In genomic region chr7:45149545-45149944, GRCm38 (mm10) we compare ENCODE assay signal across 11 mouse cellular contexts. TPM values are rescaled to one million over a fixed set of nuclear protein-coding genes. Genes with fewer than 3 reads are reported as not detected.
DNase-seq lines count a peak whose midpoint lies in the region; TF ChIP-seq lines count a peak whose summit lies in the region.
"Had no signal": no experiment of that assay in that cellular context is flagged by ENCODE, and none has a peak within 500 bp of the region (broad histone marks: within the 10 kb centered on the region; RNA-seq: fewer than 3 reads in every experiment).

No protein-coding gene starts in this region.

- H3K4me1 ChIP-seq in heart, embryonic 10.5 days, result peaks cover 27% of the 10 kb centered on the region; the same call in 1 of the 2 replicates
- H3K4me1 ChIP-seq in spleen, adult 2 months (ENCODE audit: control insufficient read depth, insufficient read depth, insufficient read length), result no peaks in the 10 kb centered on the region
- H3K4me1 ChIP-seq in limb, embryonic 10.5 days, result peaks cover 37% of the 10 kb centered on the region

- no peaks in the 10 kb centered on the region for H3K27me3 ChIP-seq in heart, embryonic 10.5 days (ENCODE audit: insufficient read depth, poor library complexity, severe bottlenecking)
- H3K27me3 ChIP-seq in spleen, adult 2 months (ENCODE audit: control insufficient read depth, insufficient read depth, low read length), result no peaks in the 10 kb centered on the region
- no peaks in the 10 kb centered on the region for H3K27me3 ChIP-seq in limb, embryonic 10.5 days (ENCODE audit: low read depth, poor library complexity, severe bottlenecking)
- H3K27me3 ChIP-seq: Patski had no signal

- no peak for TF ChIP-seq POLR2A in spleen, adult 2 months (IDR thresholded peaks at IDR 0.05; ENCODE audit: low read depth, low read length)

- H3K9me3 ChIP-seq in heart, embryonic 10.5 days, result no peaks in the 10 kb centered on the region
- H3K9me3 ChIP-seq in limb, embryonic 10.5 days (replicated peaks), result no peaks in the 10 kb centered on the region

- 60% methylated on average over 6 of the region's 6 CpGs for WGBS in heart, embryonic 10.5 days
- 90% methylated on average over 6 of the region's 6 CpGs for WGBS in spleen, adult 2 months
- 70% methylated on average over 6 of the region's 6 CpGs for WGBS in limb, embryonic 10.5 days

- DNase-seq in heart, adult 11 months, result peak; percentile 98
- DNase-seq in heart, embryonic 10.5 days (ENCODE audit: low spot score), result no peak
- no peak for DNase-seq in spleen, adult 2 months (ENCODE audit: low read depth in 1 of 2, low spot score in 2 of 2)
- no peak for DNase-seq in spleen, postnatal 4 days (ENCODE audit: low spot score in 2 of 2)
- DNase-seq in limb, embryonic 10.5 days (ENCODE audit: low spot score), result no peak
- DNase-seq in layer of hippocampus, adult 9-10 months (ENCODE audit: low spot score), result no peak
- DNase-seq in layer of hippocampus, adult 9-11 months, result no peak
- DNase-seq in spleen, postnatal 14 days (ENCODE audit: low spot score in 2 of 2), result no peak
- DNase-seq: cerebellum, adult 2 months; midbrain, embryonic 14.5 days had no signal

- H3K36me3 ChIP-seq in heart, embryonic 10.5 days, result peaks cover 36% of the 10 kb centered on the region
- H3K36me3 ChIP-seq in spleen, adult 2 months (ENCODE audit: control insufficient read depth, insufficient read depth, low read length), result peaks cover 19% of the 10 kb centered on the region
- H3K36me3 ChIP-seq in limb, embryonic 10.5 days, result peaks cover 45% of the 10 kb centered on the region

- no peak overlapping the region; the same call in 1 of the 2 replicates for H3K27ac ChIP-seq in heart, embryonic 10.5 days
- H3K27ac ChIP-seq in spleen, adult 2 months (ENCODE audit: insufficient read depth, low read length), result peak overlapping the region; percentile 15; the same call in 1 of the 2 replicates
- H3K27ac ChIP-seq in limb, embryonic 10.5 days, result peak overlapping the region; percentile 70

- no peak for TF ChIP-seq CTCF in spleen, adult 2 months (IDR thresholded peaks at IDR 0.05; ENCODE audit: extremely low read depth, insufficient read depth, insufficient read length, insufficient replicate concordance)

- H3K4me3 ChIP-seq in heart, embryonic 10.5 days, result no peak overlapping the region
- no peak overlapping the region for H3K4me3 ChIP-seq in spleen, adult 2 months (ENCODE audit: extremely low read depth, insufficient read depth, insufficient read length)
- no peak overlapping the region for H3K4me3 ChIP-seq in limb, embryonic 10.5 days

RNA-seq across cellular contexts. Expression of gene Pih1d1, which starts 4.6 kb away (rescaled TPM):
- 97.8 and 102 TPM in 2 replicates for polyA plus RNA-seq in heart, embryonic 10.5 days (2016; fragmentation: Nextera tagmentation; extraction: Ambion mirVana)
- polyA plus RNA-seq in spleen, adult 2 months (2012; rRNA removed), result 45.2 and 48.7 TPM in 2 replicates
- polyA plus RNA-seq in limb, embryonic 10.5 days (2016; fragmentation: Nextera tagmentation; extraction: Ambion mirVana), result 105 and 109 TPM in 2 replicates

RNA-seq across cellular contexts. Expression of gene Aldh16a1, which starts 4.8 kb away (rescaled TPM):
- 45.2 and 45.7 TPM in 2 replicates for polyA plus RNA-seq in heart, embryonic 10.5 days (2016; fragmentation: Nextera tagmentation; extraction: Ambion mirVana)
- 93.0 and 114 TPM in 2 replicates for polyA plus RNA-seq in spleen, adult 2 months (2012; rRNA removed)
- 54.2 and 63.7 TPM in 2 replicates for polyA plus RNA-seq in limb, embryonic 10.5 days (2016; fragmentation: Nextera tagmentation; extraction: Ambion mirVana)

RNA-seq across cellular contexts. Expression of gene Flt3l, which starts 13.3 kb away (rescaled TPM):
- 2.5 and 3.1 TPM in 2 replicates for polyA plus RNA-seq in heart, embryonic 10.5 days (2016; fragmentation: Nextera tagmentation; extraction: Ambion mirVana)
- 183 and 197 TPM in 2 replicates for polyA plus RNA-seq in spleen, adult 2 months (2012; rRNA removed)
- 1.4 and 1.5 TPM in 2 replicates for polyA plus RNA-seq in limb, embryonic 10.5 days (2016; fragmentation: Nextera tagmentation; extraction: Ambion mirVana)

RNA-seq across cellular contexts. Expression of gene Gm45713, which starts 13.5 kb away (rescaled TPM):
- polyA plus RNA-seq in heart, embryonic 10.5 days (2016; fragmentation: Nextera tagmentation; extraction: Ambion mirVana), result 0.36 and 0.58 TPM in 2 replicates
- polyA plus RNA-seq in spleen, adult 2 months (2012; rRNA removed), result 0.28 and 0.70 TPM in 2 replicates
- polyA plus RNA-seq in limb, embryonic 10.5 days (2016; fragmentation: Nextera tagmentation; extraction: Ambion mirVana), result not detected in 2 replicates
- polyA plus RNA-seq: Patski had no signal

RNA-seq across cellular contexts. Expression of gene Slc17a7, which starts 14.2 kb away (rescaled TPM):
- polyA plus RNA-seq in heart, embryonic 10.5 days (2016; fragmentation: Nextera tagmentation; extraction: Ambion mirVana), result 0.76 and 1.4 TPM in 2 replicates
- polyA plus RNA-seq in spleen, adult 2 months (2012; rRNA removed), result 0.05 and 0.06 TPM in 2 replicates
- polyA plus RNA-seq in limb, embryonic 10.5 days (2016; fragmentation: Nextera tagmentation; extraction: Ambion mirVana), result 0.06 TPM in 1 of 2 replicates, not detected in the other

Comparison
In these comparisons a context has a peak if more than half of its experiments do, and no peak if none do; other contexts are left out.
1. RNA of gene Flt3l, which starts 13.3 kb away (polyA plus RNA-seq): 183 to 197 TPM in spleen, adult 2 months; 2.5 to 3.1 TPM in heart, embryonic 10.5 days and 1.4 to 1.5 TPM in limb, embryonic 10.5 days; every median in the first group is over 10 times any median in the second.